Mouse (Mus musculus): ENCODE measurements around the gene Hic2.

Hic2 gene

DNA sequence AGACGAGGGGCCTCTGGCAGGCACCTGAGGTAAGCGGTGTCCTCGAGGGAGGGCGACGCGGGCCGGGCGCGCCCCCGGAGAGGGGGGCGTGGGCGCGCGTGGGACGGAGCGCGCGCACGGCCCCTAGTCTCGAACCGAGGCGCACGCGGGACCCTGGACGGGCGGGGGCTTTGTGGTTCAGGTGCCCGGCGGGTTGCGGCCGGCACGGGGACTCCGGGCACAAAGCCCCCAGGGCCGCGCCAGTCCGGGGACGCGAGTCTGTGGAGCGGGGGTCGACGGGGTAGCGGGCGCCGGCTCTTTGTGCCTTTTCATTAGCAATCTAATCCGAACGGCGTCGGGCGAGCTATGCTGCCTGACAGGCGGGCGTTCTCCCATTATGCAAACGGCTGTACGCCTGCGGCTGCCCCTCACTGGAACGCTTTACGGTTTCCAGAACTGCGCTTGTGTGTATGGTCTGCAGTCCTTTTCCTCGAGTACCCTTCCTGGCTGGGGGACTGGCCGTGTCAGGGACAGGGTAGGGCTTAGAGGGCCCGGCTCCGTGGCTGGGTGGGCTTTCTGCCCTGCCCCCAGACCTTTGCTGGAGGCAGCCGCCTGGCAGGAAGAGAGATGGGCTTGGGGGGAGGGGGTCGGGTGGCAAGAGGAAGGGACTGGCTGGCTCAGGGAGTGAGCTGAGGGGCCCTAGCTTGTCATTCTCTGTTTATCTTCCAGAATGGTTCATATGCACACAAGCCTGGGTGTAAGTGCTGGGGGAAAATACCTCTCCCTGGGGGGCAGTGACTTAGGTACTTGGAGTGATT lies 528 bp downstream of the Hic2 start:
- DNase-seq (ENCODE audit: low read depth, low spot score), result no peak

DNA sequence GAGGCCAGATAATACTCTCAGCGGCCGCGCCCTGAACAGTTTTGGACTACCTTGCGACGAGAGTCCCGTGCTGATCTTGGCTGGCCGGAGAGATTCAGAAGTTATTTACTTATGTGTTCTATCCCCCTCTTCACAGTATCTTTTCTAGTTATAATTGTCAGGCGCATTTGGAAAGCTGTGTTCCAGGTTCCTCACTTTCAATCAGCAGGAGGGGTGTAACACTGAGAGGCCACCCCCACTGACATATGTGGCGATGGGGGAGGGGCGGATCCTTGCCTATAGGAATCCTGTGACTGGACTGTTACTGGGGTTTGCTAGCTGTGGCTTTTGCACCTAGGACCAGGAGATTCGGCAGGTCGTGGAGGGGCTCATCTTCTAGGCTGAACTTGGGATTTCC lies 1.1 kb downstream of the Hic2 start:
- no peak for DNase-seq (ENCODE audit: low read depth, low spot score)

DNA sequence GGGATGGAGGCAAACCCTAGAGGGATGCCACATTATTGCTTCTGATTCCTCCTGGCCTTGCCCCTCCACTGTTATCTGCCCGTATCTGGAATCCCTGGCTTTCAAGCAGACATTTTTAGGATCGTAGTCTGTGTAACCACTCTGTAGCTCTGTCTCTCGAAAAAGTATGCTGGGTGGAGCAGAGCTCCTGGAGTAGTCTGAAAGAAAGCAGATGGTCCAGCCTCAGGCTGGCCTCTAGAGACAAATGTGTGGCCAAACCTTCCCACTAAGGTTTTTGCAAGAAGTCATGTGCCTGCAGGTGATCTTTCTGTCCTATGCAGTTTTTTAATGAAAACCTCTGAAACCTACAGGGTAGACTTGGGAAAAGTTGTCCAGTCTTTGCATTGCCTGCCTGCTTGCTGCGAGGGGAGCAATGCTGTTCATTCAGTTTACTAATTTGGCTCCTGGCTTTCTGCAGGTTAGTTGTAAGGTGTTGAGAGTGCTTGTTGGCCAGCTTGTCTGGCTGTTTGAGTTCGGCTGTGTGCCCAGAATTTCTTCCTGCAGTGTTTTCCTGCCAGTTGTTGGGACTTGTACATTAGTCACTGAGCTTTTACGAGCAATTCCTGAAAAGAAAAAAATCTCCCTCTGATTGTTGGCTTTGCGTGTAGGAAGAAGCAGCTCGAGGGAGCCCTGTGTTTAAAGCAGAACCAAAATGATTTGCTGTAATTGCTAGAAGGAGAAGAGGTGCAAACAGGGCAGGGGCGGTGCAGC lies 1.7 kb downstream of the Hic2 start:
- no peak for DNase-seq (ENCODE audit: low read depth, low spot score)

DNA sequence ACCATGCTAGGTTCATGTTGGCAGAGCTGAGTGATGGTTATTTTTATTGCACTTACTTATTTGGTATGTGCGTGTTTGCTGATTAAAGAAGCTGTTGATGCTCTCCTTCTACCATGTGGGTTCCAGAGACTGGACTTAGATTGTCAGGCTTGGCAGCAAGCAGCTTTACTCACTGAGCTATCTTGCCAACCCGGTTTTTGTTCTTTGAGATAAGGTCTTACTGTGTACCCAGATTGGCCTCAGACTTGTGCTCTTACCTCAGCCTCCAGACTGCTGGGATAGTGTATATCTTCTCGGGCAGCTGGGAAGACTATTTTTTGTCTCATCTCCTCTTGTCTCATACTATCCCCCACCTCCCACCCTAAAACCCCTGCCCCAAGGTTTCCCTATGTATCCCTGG lies 4.3 kb downstream of the Hic2 start:
- DNase-seq (ENCODE audit: low read depth, low spot score), result no peak

DNA sequence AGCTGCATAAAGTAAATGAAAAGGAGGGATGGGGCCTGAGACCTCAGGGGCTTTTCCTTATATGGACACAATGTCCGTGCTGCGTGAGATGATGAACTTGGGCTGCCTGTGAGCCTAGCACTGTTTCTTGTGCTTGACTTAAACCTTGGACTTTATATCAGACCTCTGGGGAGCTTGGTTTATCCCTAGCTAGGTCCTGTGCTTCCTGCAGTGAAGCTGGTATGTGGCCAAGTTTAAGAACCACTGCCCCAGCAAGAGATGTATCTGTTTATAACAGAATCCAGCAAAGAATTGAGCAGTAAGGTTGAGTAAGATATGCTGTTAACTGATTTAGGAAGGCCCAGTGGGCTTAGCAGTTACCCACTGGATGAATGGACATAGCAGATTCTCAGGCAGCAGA lies 6.0 kb downstream of the Hic2 start:
- no peak for DNase-seq (ENCODE audit: low read depth, low spot score)

DNA sequence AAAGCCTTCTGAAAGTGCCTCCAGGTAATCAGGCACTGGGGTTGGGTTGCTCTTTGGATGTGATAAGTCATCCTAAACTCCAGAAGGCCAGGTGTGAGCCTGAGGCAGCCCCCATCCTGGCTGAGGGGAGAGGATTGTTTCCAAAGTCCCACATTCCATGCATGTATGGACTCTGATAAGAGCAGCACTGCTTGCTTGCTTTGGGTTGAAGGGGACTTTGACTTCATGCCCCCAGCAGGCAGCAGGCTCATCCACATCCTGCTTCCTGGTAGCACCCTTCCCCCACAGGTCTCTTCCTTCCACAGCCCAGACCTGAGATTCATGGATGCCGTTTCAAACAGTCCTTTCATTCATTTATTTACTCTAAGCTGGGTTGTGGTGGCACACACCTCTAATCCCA lies 10.4 kb downstream of the Hic2 start:
- DNase-seq (ENCODE audit: low read depth, low spot score), result no peak

DNA sequence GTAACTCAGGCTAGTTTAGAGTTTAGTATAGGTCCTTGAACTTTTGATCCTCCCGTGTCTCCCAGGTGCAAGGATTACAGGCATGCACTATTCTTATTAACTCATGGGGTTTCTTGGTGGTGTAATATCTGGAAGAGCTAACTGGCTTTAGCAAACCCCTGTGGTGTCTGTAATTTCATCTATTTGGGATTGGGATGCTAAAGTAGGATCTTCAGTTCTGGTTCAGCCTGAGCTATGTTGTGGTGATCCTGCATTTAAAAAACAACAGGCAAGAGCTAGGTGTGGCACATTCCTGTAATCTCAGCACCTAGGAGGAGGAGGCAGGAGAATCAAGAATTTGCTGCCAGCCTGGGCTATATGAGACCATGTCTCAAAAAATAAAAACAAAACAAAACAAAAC lies 11.6 kb downstream of the Hic2 start:
- no peak for DNase-seq (ENCODE audit: low read depth, low spot score)

DNA sequence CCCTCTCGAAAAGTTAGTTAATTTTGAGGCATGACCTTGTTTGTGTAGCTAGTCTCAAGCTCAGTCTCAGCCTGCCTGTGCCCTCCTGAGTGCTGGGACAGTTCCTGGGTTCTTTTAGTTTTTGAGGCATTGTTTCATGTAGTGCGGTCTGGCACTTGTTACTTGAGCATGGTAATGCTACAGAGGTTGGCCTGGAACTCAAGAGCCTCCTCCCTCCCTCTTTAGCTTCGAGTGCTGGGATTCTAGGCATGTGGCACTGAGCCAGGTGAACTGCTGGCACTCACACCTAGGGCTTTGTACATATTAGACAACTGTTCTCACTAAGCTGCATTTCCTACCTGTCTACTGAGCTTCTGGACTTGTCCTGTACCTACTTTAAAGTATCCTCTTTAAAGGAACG lies 14.4 kb downstream of the Hic2 start:
- DNase-seq (ENCODE audit: low read depth, low spot score), result no peak

DNA sequence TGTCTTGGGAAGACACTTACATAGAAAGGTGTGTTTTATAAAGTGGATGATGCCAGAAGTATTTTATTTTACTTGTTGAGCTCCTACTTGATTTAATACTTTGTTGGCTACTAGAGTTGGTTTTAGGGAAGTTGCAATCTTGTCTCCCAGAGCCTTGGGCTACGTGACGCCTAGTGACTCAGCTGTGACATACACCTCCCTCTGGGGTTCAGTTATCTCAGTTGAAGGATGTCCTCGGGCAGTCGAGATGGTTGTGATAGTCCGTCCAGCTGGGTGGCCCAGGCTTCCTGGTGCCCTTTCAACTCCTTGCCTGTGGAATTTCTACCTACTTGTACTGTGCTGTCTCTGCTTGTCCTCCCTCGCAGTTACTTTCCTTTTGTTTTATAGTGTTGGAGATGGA lies 15.8 kb downstream of the Hic2 start:
- DNase-seq (ENCODE audit: low read depth, low spot score), result no peak

DNA sequence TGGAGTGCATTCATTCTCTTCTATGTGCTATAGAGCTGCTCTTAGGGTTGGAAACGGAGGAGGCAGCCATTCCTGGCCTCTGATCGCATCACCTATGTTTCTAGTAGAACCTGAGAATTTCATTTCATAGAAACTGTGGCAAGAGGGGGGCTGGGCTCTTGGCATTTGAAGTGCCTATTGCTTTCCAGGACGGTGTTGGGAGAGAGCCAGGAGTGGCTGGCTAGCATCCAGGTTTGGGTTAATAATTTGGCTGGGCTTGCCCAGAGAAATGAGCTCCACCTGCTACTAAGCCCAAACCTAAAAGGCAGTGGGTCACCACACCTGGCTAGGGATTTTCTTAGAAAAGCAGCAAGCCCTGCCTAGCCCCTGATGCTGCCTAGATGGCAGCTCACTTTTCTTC lies 18.2 kb downstream of the Hic2 start:
- no peak for DNase-seq (ENCODE audit: low read depth, low spot score)

DNA sequence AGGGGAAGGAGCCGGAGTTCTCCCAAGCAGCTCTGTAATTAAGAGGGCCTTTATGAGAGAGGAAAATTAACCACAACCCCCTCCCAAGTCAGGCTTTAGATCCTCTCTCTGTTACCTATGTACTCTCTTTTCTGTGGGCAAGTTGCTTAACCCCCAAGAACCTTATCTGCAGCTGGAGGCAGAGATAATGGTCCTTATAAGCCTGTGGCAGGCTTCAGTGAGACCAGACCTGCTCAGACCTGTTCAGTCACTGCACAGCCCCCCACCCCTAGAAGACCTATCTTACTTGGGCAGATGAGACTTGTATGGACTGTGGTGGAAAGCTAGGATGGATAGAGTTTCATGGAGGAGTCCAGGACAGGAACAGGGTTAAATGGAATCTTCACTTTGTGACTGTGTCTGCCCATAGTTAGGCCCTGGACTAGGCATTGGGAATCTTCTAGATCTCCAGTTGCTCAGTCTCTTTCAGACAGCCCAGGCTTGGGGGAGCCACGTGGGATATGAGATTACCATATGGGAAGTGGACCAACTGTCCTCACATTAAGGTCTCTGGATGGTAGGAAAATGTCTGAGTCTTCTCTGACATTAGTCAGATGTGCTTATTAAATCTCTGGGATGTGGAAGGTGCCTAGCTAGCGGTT lies 18.8 kb downstream of the Hic2 start:
- DNase-seq (ENCODE audit: low read depth, low spot score), result no peak

DNA sequence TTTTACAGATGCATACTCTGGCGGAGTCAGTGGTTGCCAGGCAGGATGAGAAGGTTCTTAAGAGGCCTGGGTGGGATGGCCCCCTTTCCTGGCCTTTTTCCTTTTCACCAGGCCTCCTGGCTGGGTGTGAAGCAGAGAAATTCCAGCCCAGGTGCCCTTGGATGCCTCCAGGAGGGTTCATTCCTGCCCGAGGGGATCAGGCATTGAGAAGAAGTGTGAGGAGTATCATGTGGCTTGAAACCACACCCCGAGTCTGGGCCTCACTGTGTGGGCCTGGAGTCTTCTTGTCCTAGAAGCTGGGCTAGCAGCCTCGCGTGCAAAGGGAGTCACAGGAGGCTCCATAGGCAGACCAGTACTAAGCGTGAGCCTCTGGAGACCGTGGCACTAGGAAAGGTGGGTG lies 19.5 kb downstream of the Hic2 start:
- no peak for DNase-seq (ENCODE audit: low read depth, low spot score)

DNA sequence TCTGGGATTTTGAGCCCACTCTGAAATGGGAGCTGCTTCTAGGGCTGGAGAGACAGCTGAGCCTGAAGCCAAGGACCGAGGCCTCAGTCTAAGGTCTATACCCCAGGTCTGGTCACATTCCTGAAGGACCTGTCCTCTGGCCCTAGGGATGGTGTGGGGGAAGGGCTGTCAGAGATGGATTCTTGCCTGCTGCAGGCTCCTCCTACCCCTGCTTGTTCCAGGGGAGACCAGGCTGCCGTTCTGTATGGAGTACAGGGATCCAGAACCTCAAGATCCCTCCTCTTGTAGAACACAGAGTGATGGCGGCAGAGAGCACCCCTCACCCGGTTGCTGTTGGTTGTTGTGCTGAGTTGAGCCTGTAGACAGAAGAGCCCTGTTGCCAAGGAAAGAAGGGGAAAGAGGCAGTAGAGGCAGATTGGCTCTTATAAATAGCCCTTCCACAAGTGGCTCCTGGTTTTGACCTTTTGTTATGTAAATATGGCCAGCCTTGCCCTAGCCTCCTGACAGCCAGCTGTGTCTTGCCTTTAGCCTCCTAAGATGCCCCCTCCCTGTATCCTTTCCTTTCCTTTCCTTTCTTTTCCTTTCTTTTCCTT lies 20.7 kb downstream of the Hic2 start:
- no peak for DNase-seq (ENCODE audit: low read depth, low spot score)

DNA sequence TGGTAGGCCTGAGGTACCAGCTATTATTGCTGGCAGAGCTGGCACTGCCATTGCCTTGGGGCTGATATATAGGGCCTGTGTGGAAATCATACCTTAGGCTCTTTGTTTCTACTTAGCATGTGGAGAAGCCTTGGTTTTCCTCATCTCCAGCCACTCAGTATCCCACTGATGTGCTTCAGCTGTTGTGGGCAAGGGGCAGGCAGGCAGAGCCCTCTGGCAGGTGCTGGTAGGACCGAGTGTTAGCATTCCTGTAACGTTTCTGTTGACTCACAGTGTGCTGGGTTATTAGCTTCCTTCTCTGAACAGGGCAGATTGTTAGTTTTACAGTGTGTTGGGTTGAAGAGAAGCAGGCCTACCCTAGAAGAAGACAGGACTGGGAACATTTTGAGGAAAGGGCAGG lies 21.9 kb downstream of the Hic2 start:
- no peak for DNase-seq (ENCODE audit: low read depth, low spot score)

DNA sequence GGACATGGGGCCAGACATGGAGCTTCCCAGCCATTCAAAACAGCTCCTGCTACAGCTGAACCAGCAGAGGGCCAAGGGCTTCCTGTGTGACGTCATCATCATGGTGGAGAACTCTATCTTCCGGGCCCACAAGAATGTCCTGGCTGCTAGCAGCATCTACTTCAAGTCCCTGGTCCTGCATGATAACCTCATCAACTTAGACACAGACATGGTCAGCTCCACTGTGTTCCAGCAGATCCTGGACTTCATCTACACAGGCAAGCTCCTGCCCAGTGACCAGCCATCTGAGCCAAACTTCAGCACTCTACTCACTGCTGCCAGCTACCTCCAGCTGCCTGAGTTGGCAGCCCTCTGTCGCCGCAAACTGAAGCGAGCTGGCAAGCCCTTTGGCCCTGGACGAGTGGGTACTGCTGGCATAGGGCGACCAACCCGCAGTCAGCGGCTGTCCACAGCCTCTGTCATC lies 24.0 kb downstream of the Hic2 start:
- DNase-seq (ENCODE audit: low read depth, low spot score), result no peak

DNA sequence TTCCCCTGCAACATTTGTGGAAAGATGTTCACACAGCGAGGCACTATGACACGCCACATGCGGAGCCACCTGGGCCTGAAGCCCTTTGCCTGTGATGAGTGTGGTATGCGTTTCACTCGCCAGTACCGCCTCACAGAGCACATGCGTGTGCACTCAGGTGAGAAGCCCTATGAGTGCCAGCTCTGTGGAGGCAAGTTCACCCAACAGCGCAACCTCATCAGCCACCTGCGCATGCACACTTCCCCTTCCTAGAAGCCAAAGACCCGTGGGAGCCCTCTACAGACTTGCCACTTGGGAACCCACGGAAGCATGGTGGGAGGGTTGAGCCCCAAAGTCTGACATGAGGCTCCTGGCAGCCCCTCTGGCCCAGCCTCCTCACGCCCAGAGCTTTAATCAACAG lies 25.5 kb downstream of the Hic2 start:
- no peak for DNase-seq (ENCODE audit: low read depth, low spot score)

DNA sequence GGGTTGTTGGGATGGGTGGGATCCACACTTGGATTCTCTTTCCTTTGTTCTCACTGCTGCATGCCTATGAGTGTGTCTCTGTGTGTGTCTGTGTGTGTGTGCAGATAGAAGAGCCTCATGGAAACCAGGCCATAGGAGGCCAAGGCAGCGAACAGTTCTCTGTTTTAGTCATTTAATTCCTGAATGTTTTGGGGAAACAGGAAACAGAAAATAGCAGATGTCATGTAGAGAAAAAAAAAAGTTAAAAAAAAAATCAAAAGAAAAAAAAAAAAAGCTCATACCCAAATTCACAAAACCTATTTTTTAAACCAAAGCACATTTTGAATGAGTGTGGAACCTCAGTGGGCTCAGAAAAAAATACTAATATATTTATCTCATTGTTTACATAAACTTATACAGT lies 28.0 kb downstream of the Hic2 start:
- DNase-seq (ENCODE audit: low read depth, low spot score), result no peak

DNA sequence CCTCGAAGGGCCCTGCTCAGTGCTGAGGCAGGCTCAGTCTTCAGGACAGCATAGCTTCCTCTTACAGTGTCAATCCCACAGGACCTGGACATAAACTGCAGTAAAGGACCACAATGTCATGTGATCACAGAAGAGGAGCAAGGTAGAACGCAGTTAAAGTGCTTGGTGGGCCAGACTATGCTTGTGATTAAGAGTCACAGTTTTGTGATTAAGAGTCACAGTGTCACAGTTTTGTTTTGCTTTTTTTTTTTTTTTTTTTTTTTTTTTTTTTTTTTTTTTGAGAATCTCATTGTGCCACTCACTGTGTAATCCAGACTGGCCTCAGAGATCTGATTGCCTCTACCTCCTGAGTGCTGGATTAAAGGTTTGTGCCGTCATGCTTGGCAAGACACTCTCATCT lies 32.7 kb downstream of the Hic2 start:
- no peak for DNase-seq (ENCODE audit: low read depth, low spot score)

DNA sequence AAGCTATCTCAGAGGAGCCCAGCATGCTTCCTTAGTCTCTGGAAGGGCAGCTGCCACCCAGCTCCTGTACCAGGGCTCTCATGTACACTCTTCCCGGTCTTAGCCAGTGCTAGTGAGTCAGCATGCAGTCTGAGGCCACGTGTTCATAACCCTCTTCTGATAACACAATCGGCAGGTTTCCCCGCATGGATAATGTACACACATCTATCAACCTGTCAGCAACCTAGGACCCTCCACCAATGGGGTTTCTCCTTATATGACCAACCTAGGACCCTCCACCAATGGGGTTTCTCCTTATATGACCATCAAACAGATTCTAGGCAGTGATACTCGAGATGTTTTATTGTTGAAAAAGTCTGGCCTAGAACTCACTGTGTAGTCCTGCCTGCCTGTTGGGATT lies 34.6 kb downstream of the Hic2 start:
- DNase-seq (ENCODE audit: low read depth, low spot score), result no peak

DNA sequence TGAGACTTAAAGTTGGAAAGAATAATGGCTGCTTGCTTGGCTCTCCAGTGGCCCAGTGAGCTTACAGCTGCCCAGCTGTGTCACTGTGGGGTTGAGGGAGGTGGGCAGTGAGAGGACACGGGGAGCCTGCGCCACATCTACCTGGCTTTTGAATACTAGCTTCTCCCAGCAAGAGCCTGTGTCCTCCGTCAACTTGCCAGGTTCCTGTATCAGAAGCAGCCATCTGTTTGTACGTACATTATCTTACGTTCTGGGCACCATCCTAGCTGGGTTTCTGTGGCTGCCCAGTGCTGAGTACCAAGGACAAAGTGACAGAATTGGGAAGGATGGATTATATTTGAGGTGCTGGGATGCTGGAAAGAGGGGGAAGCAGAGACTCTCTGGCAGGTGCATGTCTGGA lies 36.5 kb downstream of the Hic2 start:
- no peak for DNase-seq (ENCODE audit: low read depth, low spot score)

DNA sequence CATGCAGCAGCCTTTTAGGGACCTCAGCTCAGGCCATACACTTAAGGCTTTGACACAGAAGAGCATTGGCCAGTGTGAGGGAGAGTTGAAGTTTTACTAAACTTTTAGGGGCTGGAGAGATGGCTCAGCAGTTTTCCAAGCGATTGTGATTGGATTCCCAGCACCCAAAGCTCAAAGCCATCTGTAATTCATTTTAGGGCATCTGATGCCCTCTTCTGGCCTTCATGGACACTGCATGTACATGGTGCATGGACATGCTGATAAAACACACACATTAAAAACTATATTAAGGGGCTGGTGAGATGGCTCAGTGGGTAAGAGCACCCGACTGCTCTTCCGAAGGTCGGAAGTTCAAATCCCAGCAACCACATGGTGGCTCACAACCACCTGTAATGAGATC lies 37.8 kb downstream of the Hic2 start:
- DNase-seq (ENCODE audit: low read depth, low spot score), result no peak

DNA sequence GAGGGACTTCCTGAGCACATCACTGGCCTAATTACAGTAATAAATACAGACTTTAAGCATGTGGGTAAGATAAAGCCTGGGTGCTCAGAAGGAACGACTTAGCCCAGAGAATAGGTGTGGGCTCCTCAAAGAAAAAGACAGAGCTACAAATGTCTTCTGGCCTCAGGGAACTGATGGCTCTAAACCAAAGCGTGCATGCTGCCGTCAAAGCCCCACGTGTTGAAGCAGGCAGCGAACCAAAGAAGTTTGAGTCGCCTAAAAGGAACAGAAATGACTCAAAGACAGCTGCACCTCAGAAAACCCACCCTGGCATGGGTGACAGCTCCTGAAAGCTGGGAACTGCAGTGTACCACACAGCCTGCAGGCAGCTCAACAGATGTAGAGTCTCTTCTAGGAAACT lies 38.5 kb downstream of the Hic2 start:
- DNase-seq (ENCODE audit: low read depth, low spot score), result no peak

All from c-Kit-negative CD71-positive TER-119-positive erythroid progenitor cells, embryonic 14.5 days (primary cell).